Mouse (Mus musculus) lung, postnatal 0 days (tissue): Measurements from ENCODE around the gene Hnrnpa0. TPM values are rescaled to one million over a fixed set of nuclear protein-coding genes. Genes with fewer than 3 reads are reported as not detected.

Experiments
- ATAC-seq: fragments of 200-750 bp; cut with Nextera tagmentation; 2 replicates; pipeline ENCODE4 v1.8.0; 2017; ENCODE audit warnings: moderate library complexity
- DNase-seq: peaks from one replicate; pipeline ENCODE4 v3.0.0-alpha.2; 2016; ENCODE audit warnings: low spot score
- H3K27ac ChIP-seq: fragments of 300-500 bp; sonication (generic); 2 replicates; pipeline ENCODE4 v1.5.1; 2014; ENCODE audit warnings: antibody characterized with exemption, mild to moderate bottlenecking, low read length, mixed read lengths
- H3K27me3 ChIP-seq: fragments of 300-500 bp; sonication (generic); replicated peaks from 2 replicates; pipeline ENCODE4 v1.6.1; 2014; ENCODE audit warnings: low read length, mixed read lengths; ENCODE audit not compliant: insufficient read depth
- H3K36me3 ChIP-seq: fragments of 300-500 bp; sonication (generic); 2 replicates; pipeline ENCODE4 v1.6.1; 2014; ENCODE audit warnings: low read length, mixed read lengths; ENCODE audit not compliant: insufficient read depth
- H3K4me1 ChIP-seq: fragments of 300-500 bp; sonication (generic); 2 replicates; pipeline ENCODE4 v1.6.1; 2014; ENCODE audit warnings: antibody characterized with exemption, low read depth, low read length, mixed read lengths; ENCODE audit not compliant: insufficient read depth
- H3K4me2 ChIP-seq: fragments of 300-500 bp; sonication (generic); replicated peaks from 2 replicates; pipeline ENCODE4 v1.6.1; 2014; ENCODE audit warnings: low read depth, mild to moderate bottlenecking, low read length, moderate library complexity, mixed read lengths
- H3K4me3 ChIP-seq: fragments of 300-500 bp; sonication (generic); 2 replicates; pipeline ENCODE4 v1.5.1; 2014; ENCODE audit warnings: low read depth, low read length
- H3K9ac ChIP-seq: fragments of 300-500 bp; sonication (generic); replicated peaks from 2 replicates; pipeline ENCODE4 v1.6.1; 2014; ENCODE audit warnings: low read depth, mild to moderate bottlenecking
- H3K9me3 ChIP-seq: fragments of 300-500 bp; sonication (generic); 2 replicates; pipeline ENCODE4 v1.6.1; 2016; ENCODE audit warnings: low read length, mixed read lengths
- CTCF ChIP-seq: IDR thresholded peaks from 2 replicates; pipeline ENCODE4 v1.5.1; 2016; ENCODE audit warnings: antibody characterized with exemption, mild to moderate bottlenecking
- EP300 ChIP-seq: IDR thresholded peaks from 2 replicates; pipeline ENCODE4 v1.6.1; 2016; ENCODE audit warnings: antibody characterized with exemption, mild to moderate bottlenecking, control low read depth
- WGBS: fragments of 180-500 bp; shearing (Covaris S2); extraction: QIAGEN DNeasy Blood & Tissue Kit; methylation state at CpG from one replicate; pipeline ENCODE4 v1.1.7; 2014; 5-methylcytosine and 5-hydroxymethylcytosine counted together
- polyA plus RNA-seq: library from polyadenylated mRNA; unstranded; fragments of >200 nt; fragmentation: Nextera tagmentation; extraction: Ambion mirVana; gene quantifications from 2 replicates; pipeline ENCODE4 v1.2.1, GENCODE M21; 2015

Hnrnpa0 gene
- polyA plus RNA-seq, 1 experiment from 2014 or later, result 33.1 TPM

- Histone ChIP-seq H3K36me3 (peaks cover 19% of the 10 kb centered on the region), H3K4me1 (no peaks in the 10 kb centered on the region), H3K9ac (peak overlapping the region; percentile 43), H3K4me2 (peak overlapping the region; percentile 94), H3K27me3 (no peaks in the 10 kb centered on the region), H3K4me3 (peak overlapping the region; percentile 78), H3K27ac (peak overlapping the region; percentile 76), H3K9me3 (no peaks in the 10 kb centered on the region)
- peak; percentile 89 for DNase-seq
- peak; percentile 80 for ATAC-seq
- TF ChIP-seq CTCF, result peak; percentile 97
- TF ChIP-seq EP300, result no peak
- 5% methylated on average over 16 of the region's 16 CpGs for WGBS
Observed at GRCm38 (mm10) chr13:58158099-58158912, 29.9 kb upstream of the Hnrnpa0 start.

DNA sequence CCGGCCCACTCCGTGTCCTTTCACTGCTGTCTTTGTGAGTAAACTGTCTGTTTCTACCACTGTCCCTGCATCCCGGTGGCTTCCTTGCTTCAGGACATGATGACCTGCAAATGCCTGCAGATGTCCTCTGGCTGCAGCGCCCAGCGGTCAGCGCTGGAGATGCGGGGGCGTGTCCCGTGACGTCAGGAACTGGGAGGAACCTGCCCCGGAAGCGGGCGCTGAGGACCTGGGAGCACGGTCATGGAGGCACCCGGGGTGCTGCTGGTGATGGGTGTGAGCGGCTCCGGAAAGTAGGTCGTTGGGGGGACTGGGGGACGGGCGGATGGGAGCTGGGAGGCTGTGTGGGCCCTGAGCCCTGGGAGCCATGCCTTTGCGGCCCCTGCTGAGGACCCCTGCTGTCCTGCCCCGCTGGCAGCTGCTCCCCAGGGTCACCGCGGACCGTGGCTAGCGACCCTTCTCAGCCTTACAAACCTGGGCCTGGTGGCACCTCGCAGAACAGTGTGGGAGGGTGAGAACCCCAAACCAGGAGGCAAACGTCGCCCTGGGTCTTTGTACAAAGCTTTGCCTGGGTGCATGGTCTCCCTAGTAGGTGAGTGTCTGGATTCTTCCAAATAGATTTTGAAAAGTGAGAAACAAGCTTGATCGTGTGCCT is 29.2 kb upstream of the Hnrnpa0 start, which contains the start of gene Idnk:
Idnk (plus strand) TSS at position 203 of the 652 bp plus-strand sequence.
- Histone ChIP-seq H3K36me3 (peaks cover 17% of the 10 kb centered on the region), H3K4me2 (peak within 1 kb of the TSS; percentile 94), H3K9ac (peak within 1 kb of the TSS; percentile 43), H3K4me1 (no peaks in the 10 kb centered on the region), H3K4me3 (peak within 1 kb of the TSS; percentile 78), H3K9me3 (no peaks in the 10 kb centered on the region), H3K27me3 (no peaks in the 10 kb centered on the region), H3K27ac (peak within 1 kb of the TSS; percentile 76)
- 3% methylated on average over 18 of the region's 30 CpGs for WGBS
- DNase-seq (peak; percentile 94), ATAC-seq (peak; percentile 92)
- TF ChIP-seq EP300 (no peak), CTCF (peak; percentile 66)

GRCm38 (mm10) chr13:58157036-58157435 is 28.7 kb upstream of the Hnrnpa0 start:
- 19% methylated on average over 8 of the region's 8 CpGs for WGBS

DNA sequence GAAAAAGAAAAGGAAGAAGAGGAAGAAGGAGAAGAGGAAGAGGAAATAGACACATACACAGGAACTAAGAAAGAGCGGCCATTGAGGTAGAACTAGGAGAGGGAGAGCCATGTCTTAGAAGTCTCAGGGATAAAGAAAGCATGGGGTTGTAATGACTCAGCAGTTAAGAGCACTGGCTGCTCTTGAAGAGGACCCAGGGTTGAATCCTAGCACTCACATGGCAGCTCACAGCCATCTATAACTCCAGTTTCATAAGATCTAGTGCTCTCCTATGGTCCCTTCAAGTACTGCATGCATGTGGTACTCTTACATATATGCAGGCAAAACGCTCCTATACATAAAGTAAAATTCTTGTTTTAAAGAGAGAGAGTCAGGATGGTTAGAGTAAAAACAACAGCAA is 27.7 kb upstream of the Hnrnpa0 start:
- H3K4me1 ChIP-seq, result no peaks in the 10 kb centered on the region
- TF ChIP-seq CTCF, result no peak
- TF ChIP-seq EP300, result no peak
- no peaks in the 10 kb centered on the region for H3K27me3 ChIP-seq
- H3K36me3 ChIP-seq, result peaks cover 9% of the 10 kb centered on the region
- no peaks in the 10 kb centered on the region for H3K9me3 ChIP-seq
- H3K4me2 ChIP-seq, result no peak overlapping the region
- H3K9ac ChIP-seq, result no peak overlapping the region
- DNase-seq (no peak), ATAC-seq (no peak)
- H3K4me3 ChIP-seq, result no peak overlapping the region
- H3K27ac ChIP-seq, result no peak overlapping the region
- 84% methylated on average over 2 of the region's 2 CpGs for WGBS

More at GRCm38 (mm10) chr13:58157036-58157435, 28.7 kb upstream of the Hnrnpa0 start:
- Histone ChIP-seq H3K9ac (no peak overlapping the region), H3K4me3 (peak overlapping the region; percentile 78), H3K4me2 (peak overlapping the region; percentile 94), H3K36me3 (peaks cover 17% of the 10 kb centered on the region), H3K4me1 (no peaks in the 10 kb centered on the region), H3K27me3 (no peaks in the 10 kb centered on the region), H3K9me3 (no peaks in the 10 kb centered on the region), H3K27ac (no peak overlapping the region)
- no peak for TF ChIP-seq EP300
- ATAC-seq (no peak), DNase-seq (no peak)

DNA sequence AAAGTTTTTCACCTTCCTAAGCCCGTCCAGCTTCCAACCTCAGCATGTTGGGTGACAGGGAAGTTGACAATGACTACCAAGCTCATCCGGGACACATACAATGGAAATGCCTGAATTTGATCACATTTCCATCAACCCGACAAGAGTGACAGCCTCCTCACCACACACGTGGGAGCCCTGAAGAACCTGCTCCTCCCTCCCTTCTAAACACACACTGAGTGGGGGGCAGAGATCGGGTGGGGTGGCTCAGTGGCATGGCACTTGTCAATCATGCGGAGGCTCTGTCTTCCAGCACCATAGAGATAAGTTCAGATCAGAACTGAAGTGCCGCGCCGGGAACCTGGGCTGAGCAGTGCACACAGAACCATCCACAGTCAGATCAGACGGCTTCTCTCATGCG is 22.1 kb upstream of the Hnrnpa0 start:
- H3K4me2 ChIP-seq, result no peak overlapping the region
- DNase-seq (no peak), ATAC-seq (no peak)
- no peaks in the 10 kb centered on the region for H3K27me3 ChIP-seq
- H3K4me1 ChIP-seq, result no peaks in the 10 kb centered on the region
- no peaks in the 10 kb centered on the region for H3K36me3 ChIP-seq
- no peak overlapping the region for H3K9ac ChIP-seq
- no peak for TF ChIP-seq CTCF
- no peak for TF ChIP-seq EP300
- 71% methylated on average over 11 of the region's 11 CpGs for WGBS
- no peak overlapping the region for H3K27ac ChIP-seq
- no peak overlapping the region for H3K4me3 ChIP-seq
- no peaks in the 10 kb centered on the region for H3K9me3 ChIP-seq

DNA sequence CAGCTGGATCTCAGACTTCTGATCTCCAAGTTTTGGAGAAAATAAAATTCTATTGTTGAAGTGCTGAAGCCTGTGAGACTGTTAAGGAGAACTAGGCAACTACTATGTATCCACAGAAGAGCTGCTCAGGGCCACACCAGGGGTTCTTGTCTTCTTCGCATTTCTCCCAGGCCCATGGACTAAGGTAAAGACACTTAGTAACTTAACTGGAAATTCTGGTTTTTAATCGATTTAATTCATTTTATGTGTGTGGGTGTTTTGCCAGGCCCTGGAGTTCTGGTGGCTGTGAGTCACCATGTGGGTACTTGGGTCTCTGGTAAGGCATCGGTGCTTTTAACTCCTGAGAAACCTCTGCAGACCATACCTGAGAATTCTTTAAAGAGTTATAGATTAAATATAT is 21.3 kb upstream of the Hnrnpa0 start:
- DNase-seq, result no peak
- H3K36me3 ChIP-seq, result no peaks in the 10 kb centered on the region
- H3K4me2 ChIP-seq, result no peak overlapping the region
- no peaks in the 10 kb centered on the region for H3K9me3 ChIP-seq
- no peak overlapping the region for H3K4me3 ChIP-seq
- no peak overlapping the region for H3K27ac ChIP-seq
- 57% methylated on average over 3 of the region's 3 CpGs for WGBS
- TF ChIP-seq EP300 (no peak), CTCF (no peak)
- no peaks in the 10 kb centered on the region for H3K4me1 ChIP-seq
- no peak overlapping the region for H3K9ac ChIP-seq
- ATAC-seq, result no peak
- no peaks in the 10 kb centered on the region for H3K27me3 ChIP-seq
